Mouse (Mus musculus): ENCODE data around the gene Xpr1.

DNA sequence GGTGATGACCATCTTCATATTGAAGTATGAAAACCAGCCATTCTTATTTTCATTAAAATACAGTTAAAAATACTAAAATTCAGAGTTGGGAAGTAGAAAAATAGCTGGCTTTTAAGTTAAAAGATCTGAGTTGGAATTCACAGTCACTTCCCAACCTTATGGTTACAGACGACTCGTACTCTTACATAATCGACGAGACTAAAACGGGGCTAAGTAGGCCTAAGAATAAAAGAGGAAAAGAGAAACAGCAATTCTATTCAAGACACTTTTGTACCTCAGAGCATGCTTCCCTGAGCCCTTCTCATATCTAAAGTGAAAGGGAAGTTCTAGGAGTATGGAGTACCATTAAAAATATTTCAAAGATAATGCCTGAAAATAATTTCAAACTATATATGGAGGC lies 119.6 kb downstream of the Xpr1 start:
- TF ChIP-seq CTCF (IDR thresholded peaks at IDR 0.05; ENCODE audit: insufficient read depth, low read depth, low read length): no peak
- TF ChIP-seq POLR2A (IDR thresholded peaks at IDR 0.05; ENCODE audit: insufficient read depth, low read depth, low read length): no peak

All from olfactory bulb, adult 2 months (tissue).